Mouse (Mus musculus) embryonic facial prominence, embryonic 14.5 days (tissue): ENCODE results near the gene Efhb. TPM values are rescaled to one million over a fixed set of nuclear protein-coding genes. Genes with fewer than 3 reads are reported as not detected.

Source experiments
- ATAC-seq: fragments of 200-750 bp; cut with Nextera tagmentation; 2 replicates; pipeline ENCODE4 v1.8.0; 2017; ENCODE audit warnings: low read depth, moderate number of reproducible peaks, moderate TSS enrichment
- DNase-seq: peaks from one replicate; pipeline ENCODE4 v3.0.0-alpha.2; 2015; ENCODE audit warnings: low spot score
- H3K27ac ChIP-seq: fragments of 300-500 bp; sonication (generic); replicated peaks from 2 replicates; pipeline ENCODE4 v1.5.1; 2014; ENCODE audit warnings: low read depth, mild to moderate bottlenecking, low read length, moderate library complexity
- H3K27me3 ChIP-seq: fragments of 300-500 bp; sonication (generic); replicated peaks from 2 replicates; pipeline ENCODE4 v1.6.1; 2014; ENCODE audit warnings: low read length; ENCODE audit not compliant: control insufficient read depth, insufficient read depth
- H3K36me3 ChIP-seq: fragments of 300-500 bp; sonication (generic); 2 replicates; pipeline ENCODE4 v1.6.1; 2014; ENCODE audit warnings: low read length, mixed read lengths; ENCODE audit not compliant: control insufficient read depth, insufficient read depth
- H3K4me1 ChIP-seq: fragments of 300-500 bp; sonication (generic); 2 replicates; pipeline ENCODE4 v1.6.1; 2014; ENCODE audit warnings: antibody characterized with exemption, low read length; ENCODE audit not compliant: control insufficient read depth, insufficient read depth
- H3K4me2 ChIP-seq: fragments of 300-500 bp; sonication (generic); 2 replicates; pipeline ENCODE4 v1.6.1; 2014; ENCODE audit warnings: low read depth, mild to moderate bottlenecking, low read length, moderate library complexity, mixed read lengths
- H3K4me3 ChIP-seq: fragments of 300-500 bp; sonication (generic); 2 replicates; pipeline ENCODE4 v1.5.1; 2014; ENCODE audit warnings: low read depth, mild to moderate bottlenecking, low read length
- H3K9ac ChIP-seq: fragments of 300-500 bp; sonication (generic); 2 replicates; pipeline ENCODE4 v1.6.1; 2014; ENCODE audit warnings: low read depth, mild to moderate bottlenecking, low read length, moderate library complexity, mixed read lengths
- H3K9me3 ChIP-seq: fragments of 300-500 bp; sonication (generic); 2 replicates; pipeline ENCODE4 v1.6.1; 2016; ENCODE audit warnings: low read length; ENCODE audit not compliant: control insufficient read depth
- WGBS: fragments of 180-500 bp; shearing (Covaris S2); extraction: QIAGEN DNeasy Blood & Tissue Kit; methylation state at CpG from one replicate; pipeline ENCODE4 v1.1.7; 2014; 5-methylcytosine and 5-hydroxymethylcytosine counted together
- polyA plus RNA-seq: library from polyadenylated mRNA; unstranded; fragments of >200 nt; fragmentation: Nextera tagmentation; extraction: Ambion mirVana; gene quantifications from 2 replicates; pipeline ENCODE4 v1.2.1, GENCODE M21; 2014

The Efhb gene
- 0.79 and 1.1 TPM in 2 replicates for polyA plus RNA-seq

DNA sequence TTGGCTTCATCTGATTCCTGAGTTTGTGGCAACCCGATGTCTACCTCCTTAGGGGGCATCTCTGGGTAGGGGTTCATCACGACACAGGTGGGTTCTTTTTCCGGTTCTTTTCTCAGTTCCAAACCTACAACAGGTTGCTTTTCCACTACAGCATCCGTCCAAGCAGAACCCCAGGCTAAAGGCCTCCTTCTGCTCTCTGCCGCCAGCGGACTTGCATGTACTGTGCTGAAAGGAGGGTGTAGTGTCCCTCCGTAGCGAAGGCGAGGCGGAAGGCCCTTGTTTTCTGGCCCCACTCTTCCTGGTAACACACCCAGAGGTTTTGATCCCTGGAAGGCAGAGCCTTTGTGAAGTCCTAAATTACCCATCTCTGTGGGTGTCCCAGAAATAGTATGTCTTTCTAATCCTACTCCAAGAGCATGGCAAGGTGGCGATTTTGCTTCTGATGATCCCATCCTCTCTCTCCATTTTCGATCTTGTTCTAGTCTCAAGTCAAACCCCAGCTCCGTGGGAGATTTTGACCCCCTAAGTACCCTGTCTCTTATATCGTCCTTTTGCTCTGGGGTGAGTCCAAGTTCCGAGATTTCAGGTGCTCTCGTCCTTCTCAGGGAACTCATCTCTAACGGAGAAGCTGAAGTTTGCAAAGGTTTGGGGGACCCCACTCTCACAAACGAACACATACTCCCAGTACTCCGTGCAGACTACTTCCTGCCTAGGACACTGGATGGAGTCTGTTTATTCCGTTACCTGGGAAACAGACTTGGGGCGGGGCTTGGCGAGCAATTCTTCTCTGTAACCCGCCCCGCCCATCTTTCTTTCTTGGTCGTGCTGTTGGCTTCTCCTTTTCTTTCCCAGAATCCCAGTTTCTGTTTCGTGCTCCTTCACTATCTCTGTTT, at the start of gene Efhb:
Efhb (minus strand) TSS at position 719 of the 893 bp plus-strand sequence.
- peak; percentile 97 for ATAC-seq

DNA sequence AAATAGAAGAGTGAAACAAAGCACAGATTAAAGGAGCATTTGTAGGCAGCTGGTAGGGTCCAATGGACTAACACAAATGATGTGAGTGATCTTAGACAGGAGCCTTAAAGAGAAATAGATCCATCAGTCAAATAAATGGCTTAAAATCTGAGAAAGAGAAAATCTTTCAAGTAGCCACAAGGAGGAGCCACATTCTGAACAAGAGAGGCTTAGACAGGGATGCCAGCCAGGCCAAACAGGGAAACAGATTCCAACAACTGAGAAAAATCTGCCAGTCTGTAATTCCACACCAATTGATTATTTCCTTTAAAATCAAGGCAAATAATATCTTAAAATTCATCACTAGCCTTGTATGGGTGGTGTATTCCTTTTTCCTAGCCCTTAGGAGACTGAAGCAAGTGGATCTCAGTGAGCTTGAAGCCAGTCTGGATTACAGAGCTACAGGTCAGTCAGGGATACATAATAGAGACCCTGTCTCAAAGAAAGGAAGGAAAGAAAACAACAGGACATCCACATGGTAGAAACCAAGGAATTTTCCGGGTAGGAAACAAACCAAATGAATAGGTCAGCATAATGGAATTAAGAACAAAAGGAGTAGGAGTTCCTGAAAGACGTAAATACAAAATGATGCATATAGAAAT, 49.3 kb upstream of the Efhb start:
- Histone ChIP-seq H3K27me3 (no peaks in the 10 kb centered on the region), H3K27ac (no peak overlapping the region), H3K9me3 (no peaks in the 10 kb centered on the region), H3K4me3 (no peak overlapping the region), H3K4me1 (peaks cover 4% of the 10 kb centered on the region; the same call in 1 of the 2 replicates), H3K4me2 (no peak overlapping the region), H3K36me3 (no peaks in the 10 kb centered on the region), H3K9ac (no peak overlapping the region)
- DNase-seq (peak; percentile 71), ATAC-seq (0 out of 2 replicates have a peak, but pooled peaks have one; percentile 18)
- 78% methylated on average over 2 of the region's 2 CpGs for WGBS

More for the DNA sequence above, at the start of gene Efhb:
- WGBS: 24% methylated on average over 26 of the region's 26 CpGs
- peak within 1 kb of the TSS; percentile 62 for H3K9ac ChIP-seq
- H3K4me3 ChIP-seq: peak within 1 kb of the TSS; percentile 40
- no peaks in the 10 kb centered on the region for H3K9me3 ChIP-seq
- no peak within 1 kb of the TSS for H3K27ac ChIP-seq
- H3K36me3 ChIP-seq: no peaks in the 10 kb centered on the region
- H3K4me2 ChIP-seq: peak within 1 kb of the TSS; percentile 71
- H3K27me3 ChIP-seq: no peaks in the 10 kb centered on the region
- DNase-seq: peak; percentile 96
- H3K4me1 ChIP-seq: no peaks in the 10 kb centered on the region

DNA sequence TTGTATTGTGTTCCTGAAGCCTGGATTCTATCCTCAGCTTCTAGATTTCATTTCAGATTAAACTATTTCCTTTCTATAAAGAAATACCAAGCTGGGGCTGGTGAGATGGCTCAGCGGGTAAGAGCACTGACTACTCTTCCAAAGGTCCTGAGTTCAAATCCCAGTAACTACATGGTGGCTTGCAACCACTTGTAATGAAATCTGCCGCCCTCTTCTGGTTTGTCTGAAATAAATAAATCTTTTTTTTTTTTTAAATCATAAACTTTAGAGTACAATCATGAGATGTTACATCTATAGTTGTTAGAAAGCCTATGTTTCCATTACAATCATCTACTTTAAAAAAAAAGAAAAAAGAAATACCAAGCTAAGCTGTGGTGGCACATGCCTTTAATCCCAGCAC, 39.8 kb upstream of the Efhb start:
- H3K36me3 ChIP-seq: peaks cover 77% of the 10 kb centered on the region
- no peak overlapping the region for H3K27ac ChIP-seq
- 91% methylated on average over 2 of the region's 2 CpGs for WGBS
- no peak overlapping the region for H3K4me3 ChIP-seq
- no peaks in the 10 kb centered on the region for H3K4me1 ChIP-seq
- no peaks in the 10 kb centered on the region for H3K27me3 ChIP-seq
- ATAC-seq: no peak
- no peak overlapping the region for H3K9ac ChIP-seq
- DNase-seq: no peak
- H3K9me3 ChIP-seq: no peaks in the 10 kb centered on the region
- H3K4me2 ChIP-seq: no peak overlapping the region

DNA sequence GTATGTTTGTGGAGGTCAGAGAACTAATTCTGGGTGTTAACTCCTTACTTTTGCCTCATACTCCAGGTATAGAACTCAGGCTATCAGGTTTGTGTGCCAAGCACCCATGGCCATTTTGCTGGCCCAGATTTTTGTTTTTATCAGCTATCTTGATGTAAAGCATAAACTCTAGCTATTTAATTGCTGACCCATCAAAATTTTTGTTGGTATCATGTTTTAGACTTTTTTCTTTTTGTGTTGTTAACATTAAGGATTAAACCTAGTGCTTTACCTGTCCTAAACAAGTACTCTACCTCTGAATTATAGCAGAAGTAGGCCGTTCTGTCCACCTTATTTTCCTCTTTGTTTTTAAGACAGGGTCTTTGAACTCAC, 25.9 kb upstream of the Efhb start:
- no peak overlapping the region for H3K4me2 ChIP-seq
- no peaks in the 10 kb centered on the region for H3K27me3 ChIP-seq
- H3K4me3 ChIP-seq: no peak overlapping the region
- H3K9ac ChIP-seq: no peak overlapping the region
- H3K36me3 ChIP-seq: peaks cover 73% of the 10 kb centered on the region
- H3K9me3 ChIP-seq: no peaks in the 10 kb centered on the region
- H3K4me1 ChIP-seq: no peaks in the 10 kb centered on the region
- H3K27ac ChIP-seq: no peak overlapping the region
- WGBS: 95% methylated on average over 1 of the region's 1 CpGs
- ATAC-seq (no peak), DNase-seq (no peak)

DNA sequence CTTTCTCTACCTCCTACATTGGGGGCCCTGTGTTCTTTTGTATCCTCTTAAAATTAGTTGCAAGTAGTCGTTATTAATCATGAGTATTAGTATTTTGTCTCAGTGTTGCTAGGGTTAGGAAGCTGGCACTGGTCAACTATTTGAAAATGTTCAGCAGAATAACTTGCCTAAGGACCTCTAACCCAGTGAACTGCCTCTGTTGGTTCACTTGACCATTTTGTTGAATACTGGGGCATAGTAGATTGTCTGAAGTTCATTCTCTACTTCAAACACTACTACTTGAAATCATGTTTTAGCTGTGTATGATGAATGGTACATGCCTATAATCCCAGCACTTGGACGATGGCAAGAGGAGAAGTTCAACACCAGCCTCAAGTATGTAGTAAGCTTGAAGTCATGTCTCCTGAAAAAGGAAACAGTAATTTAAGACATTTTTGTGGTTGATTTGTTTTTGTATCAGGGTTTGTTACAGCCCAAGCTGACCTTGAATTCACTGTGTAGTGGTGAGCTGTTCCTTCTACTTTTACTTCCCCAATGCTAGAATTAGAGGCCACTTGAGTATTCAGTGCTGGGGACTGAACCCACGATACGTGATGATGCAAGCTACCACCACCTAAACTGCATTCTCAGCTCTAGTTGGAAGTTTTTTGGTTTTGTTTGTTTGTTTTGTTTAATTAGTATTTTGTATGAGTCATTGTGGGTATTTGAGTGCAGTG, 25.3 kb upstream of the Efhb start:
- peaks cover 72% of the 10 kb centered on the region for H3K36me3 ChIP-seq
- H3K4me1 ChIP-seq: no peaks in the 10 kb centered on the region
- ATAC-seq: no peak
- WGBS: 90% methylated on average over 4 of the region's 4 CpGs
- H3K9ac ChIP-seq: no peak overlapping the region
- no peaks in the 10 kb centered on the region for H3K9me3 ChIP-seq
- no peaks in the 10 kb centered on the region for H3K27me3 ChIP-seq
- H3K4me3 ChIP-seq: no peak overlapping the region
- no peak for DNase-seq
- H3K4me2 ChIP-seq: no peak overlapping the region
- H3K27ac ChIP-seq: no peak overlapping the region

DNA sequence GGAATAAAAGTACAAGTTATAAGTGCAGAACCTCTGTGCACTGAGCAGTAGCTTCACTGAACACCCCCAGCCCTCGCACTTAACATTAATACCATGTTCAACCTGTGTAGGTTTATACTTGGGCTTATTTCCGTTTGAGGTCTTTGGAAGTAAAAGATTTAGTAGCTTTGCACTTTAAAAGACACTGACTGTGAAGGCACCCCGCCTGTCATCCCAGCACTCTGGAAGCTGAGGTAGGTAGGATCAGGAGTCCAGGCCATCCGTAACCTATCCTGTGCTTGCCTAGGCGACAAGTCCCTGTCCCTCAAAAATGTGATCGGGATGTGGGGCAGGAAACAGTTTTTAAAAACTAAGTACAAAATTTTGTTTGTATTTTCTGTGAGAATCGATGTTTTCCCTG, 17.3 kb upstream of the Efhb start:
- Histone ChIP-seq H3K4me3 (peak overlapping the region; percentile 90), H3K27me3 (no peaks in the 10 kb centered on the region), H3K4me1 (peaks cover 20% of the 10 kb centered on the region), H3K9me3 (no peaks in the 10 kb centered on the region), H3K4me2 (peak overlapping the region; percentile 65), H3K9ac (peak overlapping the region; percentile 99), H3K27ac (no peak overlapping the region), H3K36me3 (peaks cover 17% of the 10 kb centered on the region)
- DNase-seq (no peak), ATAC-seq (no peak)
- 49% methylated on average over 7 of the region's 7 CpGs for WGBS

DNA sequence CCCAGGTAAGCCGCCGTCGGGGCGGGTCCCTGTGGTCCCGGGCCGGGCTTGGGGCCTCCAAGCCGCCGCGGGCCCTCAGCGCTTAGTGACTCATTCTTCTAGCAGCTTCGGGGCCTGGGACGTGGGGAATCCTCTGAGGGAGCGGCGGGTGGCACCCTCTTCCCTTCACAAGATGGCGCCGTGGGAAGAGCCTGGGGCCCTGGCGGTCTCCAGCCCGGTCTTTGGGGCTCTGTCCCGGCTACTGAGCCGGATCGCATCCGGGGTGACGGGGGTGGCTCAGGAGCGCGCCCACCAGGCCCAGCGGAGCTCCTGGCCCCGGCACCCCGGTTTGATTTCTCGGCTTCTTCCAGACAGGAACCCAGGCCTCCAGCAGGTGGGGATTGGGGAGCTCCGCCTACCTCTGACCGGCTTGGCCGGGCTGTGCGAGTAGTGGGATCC, 16.5 kb upstream of the Efhb start:
- Histone ChIP-seq H3K36me3 (peaks cover 10% of the 10 kb centered on the region), H3K9ac (peak overlapping the region; percentile 99), H3K27ac (peak overlapping the region; percentile 100), H3K9me3 (no peaks in the 10 kb centered on the region), H3K4me3 (peak overlapping the region; percentile 90), H3K4me1 (peaks cover 20% of the 10 kb centered on the region), H3K4me2 (peak overlapping the region; percentile 65), H3K27me3 (no peaks in the 10 kb centered on the region)
- DNase-seq (peak; percentile 69), ATAC-seq (peak; percentile 22)
- WGBS: 0% methylated on average over 17 of the region's 33 CpGs

DNA sequence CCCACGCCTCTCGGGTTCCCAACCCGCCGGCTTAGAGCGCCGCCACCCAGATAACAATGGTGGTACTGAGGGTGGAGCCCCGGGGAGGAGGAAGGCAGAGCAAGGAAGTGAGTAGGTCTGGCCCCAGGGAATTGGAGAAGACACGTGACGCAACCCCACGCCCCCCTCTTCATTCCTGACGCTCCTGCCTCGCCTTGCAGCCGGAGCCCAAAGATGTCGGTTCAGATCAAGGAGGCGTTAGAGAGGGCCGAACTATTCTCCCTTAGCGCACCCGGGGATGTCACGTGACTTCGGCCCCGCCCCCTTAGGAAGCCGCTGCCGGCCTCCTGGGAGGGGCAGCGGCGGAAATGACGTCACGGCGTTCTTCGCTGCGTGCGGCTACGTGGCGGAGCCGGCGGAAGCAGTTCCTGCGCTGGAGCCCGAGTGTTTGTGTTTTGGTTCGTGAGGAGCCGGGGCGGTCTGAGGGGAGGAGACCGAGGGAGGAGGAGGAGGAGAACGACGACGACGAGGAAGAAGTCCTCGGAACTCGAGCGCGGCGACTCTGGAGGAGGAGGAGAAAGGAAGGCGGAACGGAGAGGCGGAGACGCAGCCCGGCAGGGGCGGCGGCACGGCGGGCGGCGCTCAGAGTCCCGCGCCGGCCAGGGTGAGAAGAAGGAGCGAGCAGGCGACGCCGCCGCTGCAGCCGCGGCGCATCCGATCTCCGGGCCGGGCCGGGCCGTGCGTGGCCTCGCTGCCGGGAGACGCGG, 15.9 kb upstream of the Efhb start, which contains the start of gene Rab5a:
Rab5a (plus strand) TSS at position 377 of the 746 bp plus-strand sequence.
- DNase-seq (peak; percentile 99), ATAC-seq (peak; percentile 98)
- under 1% methylated on average over 65 of the region's 82 CpGs for WGBS
- Histone ChIP-seq H3K4me1 (peaks cover 20% of the 10 kb centered on the region), H3K27ac (peak within 1 kb of the TSS; percentile 100), H3K36me3 (peaks cover 4% of the 10 kb centered on the region; the same call in 1 of the 2 replicates), H3K9ac (peak within 1 kb of the TSS; percentile 99), H3K4me3 (peak within 1 kb of the TSS; percentile 90), H3K9me3 (no peaks in the 10 kb centered on the region), H3K4me2 (peak within 1 kb of the TSS; percentile 65), H3K27me3 (no peaks in the 10 kb centered on the region)
